Mouse (Mus musculus) left cerebral cortex, adult 8-10 months (tissue): Measurements from ENCODE around the gene Tmem222. TPM values are rescaled to one million over a fixed set of nuclear protein-coding genes. Genes with fewer than 3 reads are reported as not detected.

Source experiments
- total RNA-seq, 4 experiments: library from RNA; stranded (reverse); gene quantifications; 2 replicates each; pipeline ENCODE4 v1.2.4; 2022

Gene Tmem222
- total RNA-seq, 4 experiments from 2014 or later: 84.3 to 91.2 (median 87.4) TPM

Other genes starting within 250 kb of the Tmem222 start
- 10 to 100 TPM; 27.4 to 42.1 (median 38.9) TPM for gene Wasf2, start 147.3 kb downstream of the Tmem222 start, total RNA-seq
- 1 to 10 TPM; 3.7 to 6.9 (median 3.8) TPM for gene Cd164l2, start 65.7 kb downstream of the Tmem222 start, total RNA-seq
- 1 to 10 TPM; 6.0 to 9.0 (median 6.9) TPM for gene Gpr3, start 65.3 kb downstream of the Tmem222 start, total RNA-seq
- gene Map3k6, start 37.0 kb downstream of the Tmem222 start, total RNA-seq: 1 to 10 TPM; 3.6 to 6.6 (median 5.8) TPM
- gene Sytl1, start 14.7 kb downstream of the Tmem222 start, total RNA-seq: 1 to 10 TPM; 3.4 to 5.3 (median 4.1) TPM
- 10 to 100 TPM; 53.6 to 58.0 (median 54.3) TPM for gene Wdtc1, start 75.7 kb upstream of the Tmem222 start, total RNA-seq
- gene Slc9a1, start 91.9 kb upstream of the Tmem222 start, total RNA-seq: 10 to 100 TPM; 52.8 to 59.1 (median 55.7) TPM
- under 1 TPM in 2 of 4 experiments, not detected in 2; 0.14 to 0.26 TPM for gene Tent5b, start 202.3 kb upstream of the Tmem222 start, total RNA-seq
- 100 to 1,000 TPM; 177 to 204 (median 186) TPM for gene Trnp1, start 220.8 kb upstream of the Tmem222 start, total RNA-seq
- under 1 TPM in 2 of 4 experiments, not detected in 2; 0.35 to 0.62 TPM for gene Kdf1, start 241.2 kb upstream of the Tmem222 start, total RNA-seq